Mouse (Mus musculus): ENCODE data around the gene Ufm1. TPM values are rescaled to one million over a fixed set of nuclear protein-coding genes. Genes with fewer than 3 reads are reported as not detected.

Ufm1 gene
- polyA plus RNA-seq, 1 experiment: 26.4 TPM

- no peak for DNase-seq
- WGBS: 24% methylated on average over 7 of the region's 7 CpGs
- Histone ChIP-seq H3K4me1 (ENCODE audit: control insufficient read depth, insufficient read depth, low read length) (no peaks in the 10 kb centered on the region), H3K36me3 (ENCODE audit: control insufficient read depth, insufficient read depth, low read length) (no peaks in the 10 kb centered on the region), H3K27ac (ENCODE audit: insufficient read depth, low read depth, low read length) (no peak overlapping the region), H3K27me3 (replicated peaks; ENCODE audit: control insufficient read depth, insufficient read depth, low read length) (no peaks in the 10 kb centered on the region), H3K4me3 (ENCODE audit: insufficient read depth, low read depth, low read length) (no peak overlapping the region)
- TF ChIP-seq CTCF (conservative IDR thresholded peaks at IDR 0.05; ENCODE audit: insufficient read depth, insufficient read length, low read depth, low read length) (no peak), POLR2A (IDR thresholded peaks at IDR 0.05; ENCODE audit: low read depth, low read length) (no peak)
Measured at GRCm38 (mm10) chr3:53813421-53813977, 50.1 kb downstream of the Ufm1 start.

Other genes with a start within 250 kb of the Ufm1 start
- 4.3 and 7.3 TPM in 2 replicates for gene Frem2, start 206.5 kb downstream of the Ufm1 start, polyA plus RNA-seq (2012; rRNA removed)
- not detected in 2 replicates for gene Gm10985, start 18.7 kb downstream of the Ufm1 start, polyA plus RNA-seq (2012; rRNA removed)